Mouse (Mus musculus): ENCODE measurements around the gene Tmem216.
"Not testable (repeated sequence)": the region's sequence is repeated elsewhere in the genome, so short reads cannot be mapped to it uniquely, and the experiment has no call there.

Tmem216 gene

GRCm38 (mm10) chr19:10569627-10570026 is 13.6 kb upstream of the Tmem216 start:
- in situ Hi-C loops (cut with MboI, MseI), result no loop called here

DNA sequence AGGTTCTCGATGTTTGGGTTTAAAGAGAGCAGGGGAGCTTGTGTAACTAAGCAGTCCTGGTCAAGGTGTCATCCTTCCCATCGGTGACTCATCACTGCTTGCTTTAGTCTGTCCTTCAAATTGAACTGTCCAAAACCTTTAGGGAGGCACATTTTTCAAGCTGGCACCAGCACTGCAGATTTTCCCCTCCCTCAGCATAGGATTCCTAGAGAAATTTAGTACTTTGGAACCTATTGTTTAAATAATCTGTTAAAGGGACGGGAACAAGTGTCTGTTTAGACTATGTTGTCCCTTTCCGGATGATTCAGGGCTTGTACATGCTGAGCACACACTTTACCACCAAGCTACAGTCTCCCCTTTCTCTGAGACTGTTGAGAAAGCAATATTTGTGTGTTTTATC is 9.2 kb upstream of the Tmem216 start:
- in situ Hi-C loops (cut with MboI, MseI), result no loop called here

- in situ Hi-C loops (cut with MboI, MseI), result no loop called here
Measured at GRCm38 (mm10) chr19:10564278-10564677, 8.2 kb upstream of the Tmem216 start.

DNA sequence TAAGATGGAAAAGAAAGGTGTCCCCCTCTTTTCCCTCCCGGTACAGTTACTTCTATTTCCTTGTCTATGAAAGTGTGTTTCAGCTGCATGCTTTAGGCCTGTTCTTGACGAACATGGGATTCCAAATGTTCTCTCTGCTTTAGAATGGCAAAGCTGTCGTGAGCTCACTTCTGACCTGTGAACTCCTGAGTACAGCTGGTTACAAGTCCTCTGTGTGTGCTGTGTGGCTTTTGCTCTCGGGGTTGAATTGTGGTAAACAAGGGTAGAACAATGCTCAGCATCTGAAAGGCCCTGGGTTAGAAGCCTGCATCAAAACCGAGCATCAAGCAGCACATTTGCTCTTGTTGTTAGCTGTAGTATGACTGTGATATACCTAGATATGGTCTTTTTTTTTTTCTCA is 6.3 kb upstream of the Tmem216 start:
- in situ Hi-C loops (cut with MboI, MseI), result no loop called here

DNA sequence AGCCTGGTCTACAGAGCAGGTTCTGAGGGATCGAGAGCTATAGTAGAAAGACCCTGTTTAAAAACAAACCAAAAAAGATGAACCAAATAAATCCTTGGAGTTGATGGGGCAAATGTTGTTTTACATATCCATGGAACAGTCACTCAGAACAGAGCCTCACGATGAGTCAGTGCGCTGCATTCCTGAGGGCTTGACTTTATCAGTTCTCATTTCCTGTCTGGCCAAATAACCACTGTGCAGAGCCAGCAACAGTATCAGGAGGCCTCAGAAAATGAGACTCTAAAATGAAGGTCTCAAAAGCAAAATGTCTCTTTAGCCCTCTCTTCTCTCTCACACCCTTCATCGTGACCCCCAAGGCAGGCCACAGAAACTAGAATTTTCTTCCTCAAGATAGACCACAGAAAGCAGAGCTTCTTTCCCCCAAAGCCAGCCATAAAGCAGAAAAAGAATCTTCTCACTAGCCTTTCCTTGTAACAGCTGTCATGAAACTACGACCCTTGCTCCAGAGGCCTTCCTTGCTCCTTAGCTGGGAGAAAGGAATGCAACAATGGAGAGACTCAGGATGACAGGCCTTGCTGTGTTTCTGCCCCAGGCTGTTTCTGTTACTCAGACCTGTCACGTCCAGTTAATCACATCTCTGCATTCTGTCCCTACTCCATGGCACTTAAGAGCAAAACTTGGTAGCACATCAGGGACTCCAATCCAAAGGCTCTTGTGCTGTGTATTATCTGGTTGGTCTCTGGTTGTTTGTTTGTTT is 5.7 kb upstream of the Tmem216 start:
- in situ Hi-C loops (cut with MboI, MseI), result no loop called here

DNA sequence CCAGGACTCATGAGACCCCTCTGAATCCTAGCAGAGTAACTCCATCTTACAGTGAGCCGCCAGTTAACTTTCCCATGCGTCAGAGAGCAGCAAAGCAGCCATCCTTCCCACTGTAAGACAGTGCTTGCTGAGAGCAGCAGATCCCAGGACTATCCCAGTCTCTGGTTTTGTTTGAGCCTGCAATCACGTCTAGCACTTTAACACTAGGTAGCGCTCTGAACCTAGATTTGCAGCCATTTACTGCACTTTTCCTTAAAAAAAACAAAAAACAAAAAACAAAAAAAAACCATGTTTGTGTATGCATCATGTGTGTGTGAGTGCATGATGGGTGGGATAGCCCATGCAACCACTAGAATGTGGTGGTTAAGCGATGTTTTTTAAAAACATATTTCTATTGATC is 4.1 kb upstream of the Tmem216 start:
- in situ Hi-C loops (cut with MboI, MseI), result no loop called here

DNA sequence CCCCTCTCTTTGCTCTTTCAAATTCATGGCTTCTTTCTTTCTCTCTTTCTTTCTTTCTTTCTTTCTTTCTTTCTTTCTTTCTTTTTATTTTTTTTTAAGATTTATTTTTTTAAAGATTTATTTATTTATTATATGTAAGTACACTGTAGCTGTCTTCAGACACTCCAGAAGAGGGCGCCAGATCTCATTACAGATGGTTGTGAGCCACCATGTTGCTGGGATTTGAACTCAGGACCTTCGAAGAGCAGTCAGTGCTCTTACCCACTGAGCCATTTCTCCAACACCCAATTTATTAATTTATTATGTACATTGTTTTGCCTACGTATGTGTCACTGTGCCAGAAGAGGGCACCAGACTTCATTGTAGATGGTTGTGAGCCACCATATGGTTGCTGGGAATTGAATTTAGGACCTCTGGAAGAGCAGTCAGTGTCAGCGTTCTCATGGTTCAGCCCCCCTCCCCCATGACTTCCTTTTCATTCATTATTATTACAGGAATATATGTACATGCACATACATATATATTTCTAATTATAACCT is 1.9 kb upstream of the Tmem216 start:
- in situ Hi-C loops (cut with MboI, MseI), result not testable (repeated sequence)

- in situ Hi-C loops (cut with MboI, MseI), result no loop called here
Measured at GRCm38 (mm10) chr19:10557430-10557829, 1.4 kb upstream of the Tmem216 start.

DNA sequence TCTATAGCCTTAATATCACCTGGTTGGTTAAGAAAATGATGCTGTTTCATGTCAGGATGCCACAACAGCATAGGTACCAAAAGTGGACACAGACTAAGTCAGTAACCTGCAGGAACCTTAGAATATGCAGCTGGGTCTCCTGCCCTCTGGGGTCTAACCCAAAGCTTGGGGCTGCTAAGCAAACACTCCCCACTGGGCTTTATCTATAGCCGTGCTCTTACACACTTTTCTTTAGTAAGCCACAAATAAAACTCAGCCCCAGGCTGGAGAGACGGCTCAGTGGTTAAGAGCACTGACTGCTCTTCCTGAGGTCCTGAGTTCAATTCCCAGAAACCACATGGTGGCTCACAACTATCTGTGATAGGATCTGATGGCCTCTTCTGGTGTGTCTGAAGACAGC is 963 bp upstream of the Tmem216 start:
- in situ Hi-C loops (cut with MboI, MseI), result no loop called here

DNA sequence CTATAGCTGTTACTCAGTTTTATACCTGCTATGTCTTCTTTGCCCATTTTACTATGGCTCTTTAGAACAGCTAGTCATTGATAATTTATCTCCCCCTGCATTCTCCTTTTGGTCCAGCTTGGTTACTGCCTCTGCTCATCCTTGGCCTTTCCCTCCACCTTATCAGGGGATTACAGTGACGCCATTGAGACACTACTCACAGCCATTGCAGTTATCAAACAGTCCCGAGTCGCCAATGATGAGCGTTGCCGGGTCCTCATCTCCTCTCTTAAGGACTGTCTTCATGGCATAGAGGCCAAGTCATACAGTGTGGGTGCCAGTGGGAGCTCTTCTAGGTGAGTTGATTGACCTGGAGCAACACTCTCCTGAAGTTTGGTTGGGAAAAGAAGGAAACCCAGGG is 16.6 kb downstream of the Tmem216 start:
- in situ Hi-C loops (cut with MboI, MseI), result no loop called here

DNA sequence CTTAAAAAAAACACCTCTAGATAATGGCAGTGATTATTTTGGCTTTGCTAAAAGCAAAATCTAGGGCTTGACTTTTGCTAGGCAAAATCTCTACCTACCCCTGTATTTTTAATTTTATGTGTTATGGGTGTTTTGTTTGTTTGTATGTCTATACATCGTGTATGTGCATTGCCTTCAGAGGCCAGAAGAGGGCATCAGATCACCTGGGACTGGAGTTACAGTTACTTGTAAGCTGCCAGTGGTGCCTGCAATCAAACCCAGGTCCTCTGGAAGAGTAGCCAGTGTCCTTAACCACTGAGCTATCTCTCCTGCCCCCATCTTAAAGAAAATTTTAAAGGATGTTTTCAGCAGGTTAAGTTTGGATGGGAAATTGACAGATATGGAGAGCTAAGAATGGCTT is 26.0 kb downstream of the Tmem216 start:
- in situ Hi-C loops (cut with MboI, MseI), result no loop called here

- in situ Hi-C loops (cut with MboI, MseI), result no loop called here
Measured at GRCm38 (mm10) chr19:10525910-10526309, 30.1 kb downstream of the Tmem216 start, which contains the start of gene Sdhaf2. Gene Sdhaf2, minus strand, starts transcription at chr19:10526142.

DNA sequence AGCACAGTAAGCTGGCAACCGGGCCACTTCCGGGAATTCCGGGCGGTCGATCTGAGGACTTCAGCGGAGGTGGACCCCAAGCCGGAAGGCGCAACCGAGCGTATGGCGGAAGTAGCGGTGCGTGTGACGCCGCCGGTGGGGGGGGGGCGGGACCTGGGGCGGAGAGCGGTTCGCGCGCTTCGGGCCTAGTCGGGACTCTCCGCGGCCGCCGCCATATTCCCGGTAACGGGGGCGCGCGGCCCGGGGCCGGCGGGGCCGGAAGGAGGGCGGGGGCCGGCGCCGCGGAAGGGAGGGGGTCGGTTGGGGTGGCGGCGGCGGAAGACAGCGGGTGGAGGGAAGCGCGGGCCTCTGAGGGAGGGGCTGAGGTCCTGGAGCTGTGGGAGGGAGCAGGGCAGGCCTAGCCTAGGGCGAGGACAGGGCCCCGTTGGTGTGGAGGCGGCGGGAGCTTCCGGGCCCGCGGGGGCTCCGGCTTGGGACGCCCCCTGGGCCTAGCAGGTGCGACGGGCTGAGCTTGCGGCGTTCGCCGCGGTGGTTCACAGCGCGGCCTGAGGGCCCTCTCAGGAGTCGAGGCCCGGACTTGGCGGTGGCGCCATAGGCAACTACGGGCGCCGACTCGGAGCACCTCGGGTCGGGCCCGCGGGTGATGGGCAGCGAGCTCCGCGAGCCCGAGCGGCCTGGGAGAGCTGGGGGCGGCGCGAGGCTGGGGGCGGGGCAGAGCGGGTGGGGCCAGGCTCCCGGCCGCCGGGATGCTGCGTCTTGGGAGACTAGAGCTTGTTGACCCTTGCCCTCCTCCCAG is 30.7 kb downstream of the Tmem216 start, which contains the start of gene Cpsf7:
Gene Cpsf7 (plus strand): TSS at position 161 of the 796 bp plus-strand sequence.
- in situ Hi-C loops (cut with MboI, MseI), result no loop called here

GRCm38 (mm10) chr19:10524784-10525105 is 31.3 kb downstream of the Tmem216 start:
- in situ Hi-C loops (cut with MboI, MseI), result no loop called here

DNA sequence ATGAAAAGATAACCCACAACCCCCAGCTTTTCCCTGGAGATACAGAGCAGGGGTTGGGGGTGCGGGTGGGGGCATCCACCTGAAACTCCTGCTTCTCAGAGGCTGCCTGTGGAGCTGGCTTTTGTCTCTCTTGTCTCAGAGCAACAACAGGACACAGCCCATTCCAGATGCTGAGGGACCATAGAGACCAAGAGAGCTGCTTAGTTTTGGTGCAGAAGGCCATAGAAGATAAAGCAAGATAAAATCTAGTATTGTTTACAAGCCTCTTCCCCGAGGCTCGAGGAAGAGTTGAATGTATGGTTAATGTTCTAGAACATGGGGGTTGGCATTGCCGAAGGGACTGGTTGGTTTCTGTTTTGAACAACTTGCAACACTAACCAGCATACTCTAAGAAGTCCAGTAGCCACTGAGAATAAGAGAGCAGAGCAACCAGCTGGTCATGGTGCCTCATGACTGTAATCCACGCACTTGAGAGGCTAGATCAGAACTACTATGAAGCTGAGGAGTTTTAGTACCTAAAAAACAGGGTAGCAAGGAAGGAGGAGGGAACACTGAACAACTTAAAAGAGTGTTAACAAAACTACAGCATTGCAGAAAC is 32.5 kb downstream of the Tmem216 start:
- in situ Hi-C loops (cut with MboI, MseI), result no loop called here

- in situ Hi-C loops (cut with MboI, MseI), result no loop called here
Measured at GRCm38 (mm10) chr19:10521926-10522325, 34.1 kb downstream of the Tmem216 start.

GRCm38 (mm10) chr19:10520355-10520754 is 35.7 kb downstream of the Tmem216 start:
- in situ Hi-C loops (cut with MboI, MseI), result no loop called here

DNA sequence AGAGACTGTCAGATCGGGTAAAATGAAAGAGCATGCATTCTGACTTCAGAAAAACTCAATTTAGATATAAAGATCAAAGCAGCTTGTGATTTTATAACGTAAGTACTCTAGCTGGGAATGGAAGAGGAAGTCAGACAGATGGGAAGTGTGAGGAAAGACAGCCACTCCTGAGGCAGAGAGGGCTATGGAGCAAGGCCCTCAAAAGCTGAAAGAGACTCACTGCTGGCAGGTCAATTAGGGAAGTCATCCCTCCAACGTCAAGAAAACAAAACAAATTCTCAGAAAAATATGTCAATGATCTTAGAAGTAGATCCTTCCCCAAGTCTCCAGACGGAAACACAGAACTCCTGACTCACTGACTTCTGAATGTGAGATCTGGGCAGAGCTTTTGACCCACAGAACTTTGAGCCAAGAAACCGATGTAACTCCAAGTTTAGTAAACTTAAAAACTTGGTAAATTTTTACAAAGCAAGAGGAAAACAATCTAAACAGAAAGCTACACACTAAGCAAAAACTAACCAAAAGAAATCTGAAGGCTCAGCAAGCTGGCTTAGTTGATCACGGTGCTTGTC is 45.2 kb downstream of the Tmem216 start:
- in situ Hi-C loops (cut with MboI, MseI), result no loop called here

DNA sequence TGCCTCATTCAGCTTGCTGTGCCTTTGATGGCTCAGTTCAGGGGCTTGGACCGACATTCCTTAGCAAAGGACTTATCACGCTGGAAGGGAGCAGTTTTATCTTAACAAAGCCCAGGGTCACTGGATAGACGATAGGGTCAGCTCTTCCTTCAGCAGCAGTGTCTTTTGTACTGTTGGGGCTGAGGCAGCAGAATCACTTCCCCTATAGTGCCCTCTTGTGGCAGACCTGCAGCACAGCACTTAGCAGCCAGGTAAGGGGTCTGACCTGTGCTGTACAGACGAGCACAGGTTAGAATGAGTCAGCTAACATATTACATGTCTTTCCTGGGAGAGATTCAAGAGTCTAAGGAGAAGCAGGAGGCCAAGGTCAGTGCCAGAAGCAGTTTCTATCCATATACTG is 53.5 kb downstream of the Tmem216 start:
- in situ Hi-C loops (cut with MboI, MseI), result no loop called here

- in situ Hi-C loops (cut with MboI, MseI), result no loop called here
Measured at GRCm38 (mm10) chr19:10500581-10500980, 55.5 kb downstream of the Tmem216 start.

- in situ Hi-C loops (cut with MboI, MseI), result no loop called here
Measured at GRCm38 (mm10) chr19:10497512-10498160, 58.4 kb downstream of the Tmem216 start.

- in situ Hi-C loops (cut with MboI, MseI), result no loop called here
Measured at GRCm38 (mm10) chr19:10496976-10497375, 59.1 kb downstream of the Tmem216 start.
